Mouse (Mus musculus) limb, embryonic 11.5 days (tissue): ENCODE results near the gene Gipc2. TPM values are rescaled to one million over a fixed set of nuclear protein-coding genes. Genes with fewer than 3 reads are reported as not detected.

Experiments
- ATAC-seq: fragments of 200-750 bp; cut with Nextera tagmentation; 2 replicates; pipeline ENCODE4 v1.8.0; 2017; ENCODE audit warnings: low read depth; ENCODE audit not compliant: insufficient number of reproducible peaks, low FRiP score, low TSS enrichment
- DNase-seq: peaks from one replicate; pipeline ENCODE4 v3.0.0-alpha.2; 2015; ENCODE audit warnings: low spot score
- H3K27ac ChIP-seq: fragments of 300-500 bp; sonication (generic); replicated peaks from 2 replicates; pipeline ENCODE4 v1.5.1; 2014; ENCODE audit warnings: low read depth, mild to moderate bottlenecking, low read length
- H3K27me3 ChIP-seq: fragments of 300-500 bp; sonication (generic); 2 replicates; pipeline ENCODE4 v1.6.1; 2014; ENCODE audit warnings: mild to moderate bottlenecking, low read length, mixed read lengths; ENCODE audit not compliant: control insufficient read depth, insufficient read depth
- H3K36me3 ChIP-seq: fragments of 300-500 bp; sonication (generic); 2 replicates; pipeline ENCODE4 v1.6.1; 2014; ENCODE audit warnings: mild to moderate bottlenecking, low read length, moderate library complexity, mixed read lengths; ENCODE audit not compliant: control insufficient read depth, insufficient read depth
- H3K4me1 ChIP-seq: fragments of 300-500 bp; sonication (generic); 2 replicates; pipeline ENCODE4 v1.6.1; 2014; ENCODE audit warnings: low read length, mixed read lengths; ENCODE audit not compliant: control insufficient read depth, insufficient read depth
- H3K4me2 ChIP-seq: fragments of 300-500 bp; sonication (generic); 2 replicates; pipeline ENCODE4 v1.6.1; 2014; ENCODE audit warnings: low read depth, mild to moderate bottlenecking, moderate library complexity; ENCODE audit not compliant: severe bottlenecking
- H3K4me3 ChIP-seq: fragments of 300-500 bp; sonication (generic); 2 replicates; pipeline ENCODE4 v1.5.1; 2014; ENCODE audit warnings: low read depth, low read length
- H3K9ac ChIP-seq: fragments of 300-500 bp; sonication (generic); 2 replicates; pipeline ENCODE4 v1.6.1; 2014; ENCODE audit warnings: mild to moderate bottlenecking, low read length
- H3K9me3 ChIP-seq: fragments of 300-500 bp; sonication (generic); 2 replicates; pipeline ENCODE4 v1.6.1; 2016; ENCODE audit warnings: low read length; ENCODE audit not compliant: control insufficient read depth
- WGBS: fragments of 180-500 bp; shearing (Covaris S2); extraction: QIAGEN DNeasy Blood & Tissue Kit; methylation state at CpG from one replicate; pipeline ENCODE4 v1.1.7; 2014; 5-methylcytosine and 5-hydroxymethylcytosine counted together
- polyA plus RNA-seq: library from polyadenylated mRNA; unstranded; fragments of >200 nt; fragmentation: Nextera tagmentation; extraction: Ambion mirVana; gene quantifications from 2 replicates; pipeline ENCODE4 v1.2.1, GENCODE M21; 2014

Gene Gipc2
- polyA plus RNA-seq, 1 experiment from 2014 or later: 3.3 TPM

DNA sequence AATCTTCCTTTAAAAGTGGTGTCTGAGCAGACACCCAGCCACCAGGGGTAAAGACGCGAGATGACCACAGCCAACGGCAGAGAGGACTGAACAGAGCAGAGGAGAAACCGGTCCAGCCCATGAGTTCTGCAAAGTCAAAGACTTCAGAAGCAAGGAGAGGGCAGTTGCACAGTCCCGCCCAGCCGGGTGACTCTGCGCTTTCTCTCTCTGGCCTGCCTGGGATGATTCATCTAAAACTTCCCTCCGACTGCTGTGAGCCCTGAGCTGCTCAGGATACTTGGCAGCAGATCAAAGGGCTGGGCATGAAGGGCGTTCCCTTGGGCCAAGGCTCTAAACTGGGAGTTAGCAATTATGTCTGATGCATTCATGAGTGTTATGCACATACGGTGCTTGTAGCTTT, 51.2 kb downstream of the Gipc2 start:
- H3K27ac ChIP-seq: no peak overlapping the region
- WGBS: 20% methylated on average over 10 of the region's 10 CpGs
- no peaks in the 10 kb centered on the region for H3K9me3 ChIP-seq
- no peak overlapping the region for H3K4me2 ChIP-seq
- peak; percentile 71 for DNase-seq
- H3K4me3 ChIP-seq: no peak overlapping the region
- no peaks in the 10 kb centered on the region for H3K27me3 ChIP-seq
- no peak overlapping the region; the same call in 1 of the 2 replicates for H3K9ac ChIP-seq
- peaks cover 7% of the 10 kb centered on the region for H3K4me1 ChIP-seq
- H3K36me3 ChIP-seq: no peaks in the 10 kb centered on the region
- peak; percentile 33; the same call in 1 of the 2 replicates for ATAC-seq

DNA sequence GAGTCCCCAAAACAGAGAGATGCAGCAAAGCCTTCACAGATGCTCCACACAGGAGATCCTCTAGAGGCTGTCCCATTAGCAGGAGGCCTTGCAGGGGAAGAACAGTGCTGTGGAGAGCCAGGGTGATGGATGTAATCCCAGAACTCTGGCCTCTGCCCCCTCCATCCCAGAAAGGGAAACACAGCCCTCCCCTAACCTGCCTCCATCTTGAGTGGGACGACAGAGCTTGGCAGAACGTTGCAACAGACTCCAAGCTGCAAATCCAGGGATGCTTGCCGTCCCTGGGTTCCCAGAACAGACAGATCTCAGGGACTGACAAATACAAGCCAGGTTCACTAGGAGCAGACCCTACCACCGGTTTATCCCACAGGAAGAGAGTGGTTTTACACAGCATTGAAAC, 51.8 kb downstream of the Gipc2 start:
- H3K4me2 ChIP-seq: no peak overlapping the region
- no peak overlapping the region for H3K27ac ChIP-seq
- no peak overlapping the region for H3K4me3 ChIP-seq
- no peaks in the 10 kb centered on the region for H3K9me3 ChIP-seq
- DNase-seq (no peak), ATAC-seq (no peak)
- H3K27me3 ChIP-seq: no peaks in the 10 kb centered on the region
- H3K4me1 ChIP-seq: peaks cover 9% of the 10 kb centered on the region
- H3K36me3 ChIP-seq: no peaks in the 10 kb centered on the region
- WGBS: 54% methylated on average over 4 of the region's 4 CpGs
- no peak overlapping the region for H3K9ac ChIP-seq

DNA sequence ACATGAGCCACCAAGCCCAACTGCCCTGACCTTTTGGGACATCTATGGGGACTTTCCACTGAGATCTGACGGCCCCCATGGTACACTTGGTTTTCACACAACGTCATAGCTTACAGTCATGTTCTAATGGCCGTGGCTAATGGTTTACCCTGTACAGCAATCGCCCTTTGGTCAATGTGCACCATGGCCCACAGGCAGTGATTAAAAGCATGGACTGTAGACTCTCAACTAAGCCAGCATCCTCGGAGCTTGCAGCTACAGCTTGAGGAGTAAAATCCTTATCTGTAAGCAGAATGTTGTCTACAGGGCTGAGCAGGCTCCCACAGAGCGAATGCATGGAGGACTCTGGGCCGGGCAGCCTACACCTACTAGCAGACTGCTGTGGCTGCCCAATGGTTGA, 52.5 kb downstream of the Gipc2 start:
- no peak overlapping the region for H3K4me3 ChIP-seq
- no peak overlapping the region for H3K27ac ChIP-seq
- H3K4me1 ChIP-seq: peaks cover 16% of the 10 kb centered on the region
- no peaks in the 10 kb centered on the region for H3K9me3 ChIP-seq
- H3K4me2 ChIP-seq: no peak overlapping the region
- no peak overlapping the region for H3K9ac ChIP-seq
- ATAC-seq (no peak), DNase-seq (no peak)
- no peaks in the 10 kb centered on the region for H3K36me3 ChIP-seq
- H3K27me3 ChIP-seq: no peaks in the 10 kb centered on the region
- WGBS: 81% methylated on average over 7 of the region's 7 CpGs

DNA sequence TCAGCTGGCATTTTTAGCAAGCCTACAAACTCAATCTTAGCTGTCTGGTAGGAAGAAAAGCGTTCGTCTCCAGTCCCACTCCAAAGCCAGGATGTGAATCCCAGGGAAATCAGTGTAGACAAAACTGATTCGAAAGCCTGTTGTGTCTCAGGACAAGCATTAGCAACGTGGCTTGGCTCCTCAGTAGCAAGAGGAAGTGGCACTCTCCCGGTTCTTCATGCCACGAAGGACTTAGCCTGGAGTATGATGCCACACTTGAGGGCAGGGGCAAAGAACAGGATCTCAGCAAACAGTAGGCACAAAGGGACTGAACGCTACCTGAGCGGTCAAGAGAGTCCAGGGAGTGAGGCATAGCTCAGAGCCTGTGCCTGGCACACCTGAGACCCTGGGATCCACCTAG, 53.4 kb downstream of the Gipc2 start:
- H3K27me3 ChIP-seq: no peaks in the 10 kb centered on the region
- DNase-seq (no peak), ATAC-seq (no peak)
- H3K9me3 ChIP-seq: no peaks in the 10 kb centered on the region
- H3K9ac ChIP-seq: no peak overlapping the region
- H3K4me1 ChIP-seq: peaks cover 18% of the 10 kb centered on the region
- H3K4me3 ChIP-seq: no peak overlapping the region
- no peaks in the 10 kb centered on the region for H3K36me3 ChIP-seq
- 89% methylated on average over 8 of the region's 8 CpGs for WGBS
- H3K4me2 ChIP-seq: no peak overlapping the region
- H3K27ac ChIP-seq: no peak overlapping the region

DNA sequence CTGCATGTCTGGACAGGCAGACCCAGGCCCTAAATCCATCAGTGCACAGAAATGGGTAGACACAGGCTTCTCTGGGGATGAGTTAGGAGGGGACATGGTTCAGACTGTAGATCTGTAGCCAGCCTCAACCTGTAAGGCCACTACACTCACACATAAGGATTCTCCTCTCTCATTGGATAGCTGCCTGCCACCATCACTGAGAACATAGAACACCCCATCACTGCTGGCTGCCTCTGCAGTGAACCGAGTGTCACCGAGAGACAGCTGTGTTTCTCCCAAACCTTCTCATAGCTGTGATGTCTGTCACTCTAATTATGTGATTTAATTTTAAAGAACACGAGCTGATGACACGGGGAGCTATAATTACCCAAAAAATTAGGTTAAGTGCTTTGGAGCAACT, 54.5 kb downstream of the Gipc2 start:
- no peak overlapping the region for H3K9ac ChIP-seq
- no peak overlapping the region for H3K4me3 ChIP-seq
- no peak overlapping the region for H3K27ac ChIP-seq
- peaks cover 28% of the 10 kb centered on the region for H3K4me1 ChIP-seq
- no peaks in the 10 kb centered on the region for H3K36me3 ChIP-seq
- DNase-seq (no peak), ATAC-seq (peak; percentile 10)
- 76% methylated on average over 4 of the region's 4 CpGs for WGBS
- H3K9me3 ChIP-seq: no peaks in the 10 kb centered on the region
- peaks cover 3% of the 10 kb centered on the region; the same call in 1 of the 2 replicates for H3K27me3 ChIP-seq
- no peak overlapping the region for H3K4me2 ChIP-seq

DNA sequence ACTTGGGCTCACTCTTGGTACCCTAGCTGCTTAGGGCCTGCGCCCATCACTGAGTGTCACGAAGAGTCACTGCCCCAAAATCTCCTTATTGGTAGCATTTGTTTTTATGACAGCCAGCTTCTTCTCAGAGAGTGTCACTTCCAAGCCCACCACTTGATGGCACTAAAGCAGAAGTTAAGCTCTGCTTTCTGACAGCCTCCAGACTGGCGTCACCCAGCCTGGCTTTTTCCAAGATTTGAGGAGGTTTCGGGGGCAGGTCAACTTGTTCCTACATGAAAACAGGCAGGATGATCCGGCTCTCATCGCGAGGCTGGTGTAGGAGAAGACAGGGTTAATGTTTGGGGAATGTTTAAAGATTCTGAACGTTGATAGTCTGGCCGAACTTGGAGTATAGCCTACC, 54.9 kb downstream of the Gipc2 start:
- Histone ChIP-seq H3K27me3 (peaks cover 7% of the 10 kb centered on the region; the same call in 1 of the 2 replicates), H3K36me3 (no peaks in the 10 kb centered on the region), H3K9ac (no peak overlapping the region), H3K4me2 (no peak overlapping the region), H3K4me3 (no peak overlapping the region), H3K27ac (no peak overlapping the region), H3K4me1 (peaks cover 32% of the 10 kb centered on the region), H3K9me3 (no peaks in the 10 kb centered on the region)
- peak; percentile 33 for ATAC-seq
- peak; percentile 82 for DNase-seq
- 15% methylated on average over 9 of the region's 9 CpGs for WGBS

DNA sequence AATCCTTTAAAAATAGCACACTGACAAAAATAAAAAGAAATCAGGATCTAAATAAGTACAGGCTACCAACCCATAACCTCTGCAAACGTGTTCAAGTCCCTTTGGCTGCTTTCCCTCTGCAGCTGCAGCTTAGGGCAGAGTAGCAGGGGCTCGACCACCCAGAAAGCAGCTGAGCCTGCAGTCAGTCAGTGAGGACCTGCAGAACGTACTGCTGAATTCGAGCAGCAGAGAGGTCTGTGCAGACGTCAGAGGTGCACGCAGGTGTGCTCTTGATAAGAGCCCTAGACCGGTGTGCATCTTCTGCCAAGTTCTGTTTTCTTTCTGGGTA, 56.8 kb downstream of the Gipc2 start:
- DNase-seq (peak; percentile 47), ATAC-seq (no peak)
- WGBS: 42% methylated on average over 7 of the region's 7 CpGs
- no peak overlapping the region for H3K9ac ChIP-seq
- H3K36me3 ChIP-seq: no peaks in the 10 kb centered on the region
- no peak overlapping the region for H3K4me2 ChIP-seq
- no peaks in the 10 kb centered on the region for H3K9me3 ChIP-seq
- peak overlapping the region; percentile 21; the same call in 1 of the 2 replicates for H3K27ac ChIP-seq
- peaks cover 29% of the 10 kb centered on the region for H3K4me1 ChIP-seq
- H3K4me3 ChIP-seq: no peak overlapping the region
- H3K27me3 ChIP-seq: peaks cover 9% of the 10 kb centered on the region; the same call in 1 of the 2 replicates

DNA sequence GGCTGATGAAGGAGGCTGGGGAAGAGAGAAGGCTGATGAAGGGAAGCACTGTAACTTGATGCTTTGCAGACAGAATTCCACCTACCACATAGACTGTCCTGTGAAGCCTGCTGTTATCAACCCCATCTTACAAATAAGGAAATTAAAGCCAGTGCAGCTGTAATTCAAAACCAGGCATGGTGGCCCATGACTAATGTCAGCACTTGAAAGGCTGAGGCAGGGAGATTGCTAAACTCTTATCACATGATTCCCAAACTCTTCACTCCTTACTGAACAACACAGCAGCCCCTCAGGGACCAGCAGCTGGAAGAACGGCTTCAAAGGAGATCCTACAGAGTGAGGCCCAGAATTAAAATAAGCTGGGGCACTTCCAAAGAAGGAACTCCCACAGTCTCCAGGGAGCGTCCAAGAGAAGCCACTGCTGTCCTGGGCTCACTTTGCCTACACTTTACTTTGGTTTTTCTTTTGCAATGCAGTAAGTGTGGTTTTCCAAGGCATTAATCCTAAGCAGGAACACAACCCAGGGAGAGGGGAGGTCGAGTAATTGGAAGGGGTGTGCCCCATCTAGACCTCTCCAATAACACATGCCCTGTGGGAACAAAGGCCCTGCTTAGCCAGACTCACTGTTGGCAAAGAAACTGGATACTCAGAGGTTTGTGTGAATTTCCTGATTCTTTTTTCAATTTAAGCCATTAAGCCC, 57.3 kb downstream of the Gipc2 start:
- Histone ChIP-seq H3K27me3 (peaks cover 9% of the 10 kb centered on the region; the same call in 1 of the 2 replicates), H3K4me1 (peaks cover 29% of the 10 kb centered on the region), H3K4me2 (no peak overlapping the region), H3K27ac (no peak overlapping the region), H3K9me3 (no peaks in the 10 kb centered on the region), H3K4me3 (no peak overlapping the region), H3K36me3 (no peaks in the 10 kb centered on the region), H3K9ac (no peak overlapping the region)
- no peak for DNase-seq
- WGBS: 12% methylated on average over 3 of the region's 3 CpGs
- no peak for ATAC-seq

DNA sequence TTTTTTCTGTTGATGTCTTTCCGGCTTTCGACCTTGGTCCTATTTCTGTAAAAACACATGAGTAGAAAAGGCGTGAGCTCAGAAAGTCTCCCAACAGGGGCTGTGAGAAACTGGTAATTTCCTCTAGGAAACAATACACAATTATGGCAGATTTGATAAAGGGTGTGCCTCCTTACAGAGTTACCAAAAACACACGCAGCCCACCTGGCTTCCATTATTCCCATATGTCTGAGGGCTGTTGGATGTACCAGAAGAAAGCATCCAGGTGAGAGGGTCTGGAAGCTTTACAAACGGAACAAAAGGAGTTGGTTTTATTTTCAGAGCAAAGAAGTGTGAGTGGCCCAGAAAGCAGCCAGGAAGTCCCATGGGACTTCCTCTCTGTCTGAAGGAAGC, 58.0 kb downstream of the Gipc2 start:
- H3K4me3 ChIP-seq: no peak overlapping the region
- no peaks in the 10 kb centered on the region for H3K36me3 ChIP-seq
- no peak for DNase-seq
- 51% methylated on average over 5 of the region's 5 CpGs for WGBS
- no peak for ATAC-seq
- H3K4me1 ChIP-seq: peaks cover 29% of the 10 kb centered on the region
- no peak overlapping the region for H3K9ac ChIP-seq
- peaks cover 9% of the 10 kb centered on the region; the same call in 1 of the 2 replicates for H3K27me3 ChIP-seq
- H3K27ac ChIP-seq: no peak overlapping the region
- peak overlapping the region; percentile 88; the same call in 1 of the 2 replicates for H3K4me2 ChIP-seq
- no peaks in the 10 kb centered on the region for H3K9me3 ChIP-seq
